Mouse (Mus musculus) ES-E14 (cell line): ENCODE measurements around the gene Hspb9.

ENCODE experiments used
- CHD2 ChIP-seq: IDR thresholded peaks from 2 replicates; pipeline ENCODE4 v1.6.1; 2014; ENCODE audit warnings: mild to moderate bottlenecking, low read depth, low read length, inconsistent platforms
- HCFC1 ChIP-seq: IDR thresholded peaks from 2 replicates; pipeline ENCODE4 v1.6.1; 2012; ENCODE audit warnings: low read length, inconsistent platforms, borderline replicate concordance; ENCODE audit not compliant: insufficient read depth
- MAFK ChIP-seq: IDR thresholded peaks from 2 replicates; pipeline ENCODE4 v1.6.1; 2014; ENCODE audit warnings: mild to moderate bottlenecking, low read depth, low read length, inconsistent platforms; ENCODE audit not compliant: insufficient read depth
- ZC3H11A ChIP-seq: IDR thresholded peaks from 2 replicates; pipeline ENCODE4 v1.6.1; 2012; ENCODE audit warnings: low read depth, mild to moderate bottlenecking, inconsistent platforms, low read length, borderline replicate concordance

DNA sequence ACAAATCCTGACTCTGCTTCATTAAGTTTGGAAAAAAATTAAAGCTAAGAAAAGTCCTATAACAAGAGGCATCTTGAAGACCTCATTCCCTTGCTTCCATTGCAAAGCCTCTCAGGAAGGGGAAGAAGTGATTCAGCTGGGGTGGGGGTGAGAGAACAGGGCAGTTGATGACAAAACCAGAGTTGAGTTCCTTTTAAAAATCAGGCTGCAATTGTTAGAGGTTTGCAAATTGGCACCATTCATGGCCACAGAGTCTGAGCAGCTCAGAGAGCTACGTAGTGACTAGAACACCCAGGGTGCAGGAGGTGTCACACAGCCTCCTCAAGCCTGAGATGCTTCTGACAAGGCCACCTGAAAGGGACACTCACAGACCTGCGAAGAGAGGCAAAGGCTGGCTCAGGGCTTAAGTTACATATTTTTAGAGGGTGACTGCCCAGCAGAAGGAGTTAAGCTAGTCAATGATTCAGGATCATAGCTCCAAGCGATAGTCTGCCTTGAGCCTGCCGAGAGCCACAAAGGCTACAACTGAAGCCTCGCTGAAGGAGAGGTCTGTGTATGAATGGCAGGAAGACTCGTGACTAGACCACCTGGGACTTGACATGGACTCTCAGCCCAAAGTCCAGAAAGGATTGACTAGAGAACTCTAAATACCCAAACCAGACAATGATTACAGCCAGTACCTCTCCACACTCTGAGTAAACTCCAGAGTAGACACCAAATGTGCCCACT is 17.0 kb downstream of the Hspb9 start:
- no peak for TF ChIP-seq MAFK
- TF ChIP-seq ZC3H11A: no peak
- TF ChIP-seq HCFC1: no peak
- no peak for TF ChIP-seq CHD2
